Mouse (Mus musculus) Patski (cell line): ENCODE results near the gene 1700029I15Rik. TPM values are rescaled to one million over a fixed set of nuclear protein-coding genes. Genes with fewer than 3 reads are reported as not detected.

Experiments used
- ATAC-seq: fragments of 100-300 bp; one replicate; pipeline ENCODE4 v1.8.0; 2021
- CTCF ChIA-PET: fragments of 350-600 bp; sonication (Branson Sonifier 250); formaldehyde crosslinking; loops from one replicate; lab custom pipeline; 2022; ENCODE audit warnings: inconsistent platforms; lab: Charles Lee
- POLR2A ChIA-PET: fragments of 350-600 bp; sonication (Branson Sonifier 250); formaldehyde crosslinking; loops from one replicate; lab custom pipeline; 2022; ENCODE audit warnings: antibody characterized with exemption, inconsistent platforms; lab: Charles Lee
- DNase-seq: peaks from one replicate; pipeline ENCODE4 v3.0.0-alpha.2; 2011; ENCODE audit warnings: low read depth, low spot score
- H3K27me3 ChIP-seq: fragments of 371-371 bp; one replicate; pipeline ENCODE4 v1.5.1; 2021
- CTCF ChIP-seq: fragments of 100-300 bp; IDR thresholded peaks from one replicate; pipeline ENCODE4 v1.5.1; 2021
- in situ Hi-C: fragments of 300-500 bp; cut with MboI; formaldehyde crosslinking; loops from 3 replicates; pipeline ENCODE4 v1.11.1; 2018; ENCODE audit warnings: low pct_unique_long_range_greater_than_20kb, mixed read lengths
- polyA plus RNA-seq: library from polyadenylated mRNA; unstranded; gene quantifications from one replicate; pipeline ENCODE4 v1.2.3, GENCODE M21; 2021

Gene 1700029I15Rik
- polyA plus RNA-seq, 1 experiment from 2014 or later: 2.8 TPM

DNA sequence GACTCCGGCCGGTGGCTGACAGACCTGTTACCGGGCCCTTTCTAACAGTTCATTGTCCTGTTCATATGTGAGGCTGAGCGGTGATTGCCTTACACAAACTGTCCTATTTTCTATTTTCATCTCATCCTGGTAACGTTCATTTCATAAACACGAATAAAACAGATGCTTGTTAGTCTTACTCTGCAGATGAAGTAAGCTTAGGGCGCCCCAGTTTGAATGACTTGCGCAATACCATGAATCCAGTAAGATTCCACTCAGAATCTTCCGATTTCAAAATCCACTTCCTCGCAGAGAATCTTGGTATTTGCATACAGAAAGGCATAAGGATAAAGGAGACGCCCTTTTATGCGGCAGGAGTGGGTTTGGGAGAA is 52.0 kb downstream of the 1700029I15Rik start:
- no peak for TF ChIP-seq CTCF
- no peak for ATAC-seq
- ChIA-PET POLR2A (no interaction called here), CTCF (no interaction called here)
- DNase-seq: no peak
- peaks cover 2% of the 10 kb centered on the region for H3K27me3 ChIP-seq
- in situ Hi-C loops: loop anchor here (5.0 to 25.0 kb wide), 2 partner anchors 57 to 447 kb away; partner anchors contain the start of gene Dgkz

DNA sequence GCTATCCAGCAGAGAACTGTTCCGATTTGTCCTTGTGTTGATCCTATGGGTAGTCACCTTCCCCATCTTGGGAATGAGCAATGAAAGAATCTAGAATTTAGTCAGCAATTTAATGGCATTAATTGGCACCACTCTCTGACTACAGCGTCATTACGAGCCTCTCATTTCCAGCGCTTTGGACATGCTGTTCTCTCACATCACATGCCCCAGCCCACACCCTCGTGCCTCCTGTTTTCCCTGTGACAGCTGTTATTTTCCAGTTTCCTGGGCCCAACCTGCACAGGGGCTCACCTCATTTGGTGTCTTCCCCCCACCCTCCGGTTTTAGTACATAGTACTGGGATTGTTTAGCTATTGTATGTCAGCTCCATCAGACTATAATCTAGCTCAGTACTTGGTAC is 52.7 kb downstream of the 1700029I15Rik start:
- in situ Hi-C loops: loop anchor here (25.0 kb wide), 1 partner anchor 448 kb away; the partner anchor contains the start of gene Dgkz
- H3K27me3 ChIP-seq: peaks cover 3% of the 10 kb centered on the region
- no peak for DNase-seq
- ATAC-seq: no peak
- CTCF ChIA-PET: interaction anchor here (1.4 kb wide), 1 partner anchor 139 kb away, joined by 3 read pairs; no protein-coding TSS in a partner anchor
- POLR2A ChIA-PET: no interaction called here
- no peak for TF ChIP-seq CTCF

Other genes with a start within 250 kb of the 1700029I15Rik start
- 21.4 TPM for gene Pex16, start 7.9 kb upstream of the 1700029I15Rik start, polyA plus RNA-seq
- gene Large2, start 7.7 kb upstream of the 1700029I15Rik start, polyA plus RNA-seq: 0.55 TPM
- 48.1 TPM for gene Mapk8ip1, start 18.7 kb downstream of the 1700029I15Rik start, polyA plus RNA-seq
- gene Cry2, start 51.5 kb downstream of the 1700029I15Rik start, polyA plus RNA-seq: 16.7 TPM
- 11.0 TPM for gene Slc35c1, start 78.0 kb downstream of the 1700029I15Rik start, polyA plus RNA-seq
- 5.3 TPM for gene Chst1, start 217.2 kb downstream of the 1700029I15Rik start, polyA plus RNA-seq